Mouse (Mus musculus) heart, embryonic 15.5 days (tissue): Measurements from ENCODE around the gene Mea1. TPM values are rescaled to one million over a fixed set of nuclear protein-coding genes. Genes with fewer than 3 reads are reported as not detected.

Source experiments
- ATAC-seq: fragments of 200-750 bp; cut with Nextera tagmentation; replicated peaks from 2 replicates; pipeline ENCODE4 v1.8.0; 2017; ENCODE audit warnings: low read depth, moderate TSS enrichment; ENCODE audit not compliant: insufficient number of reproducible peaks, insufficient read depth, low FRiP score
- H3K27ac ChIP-seq: fragments of 300-500 bp; sonication (generic); 2 replicates; pipeline ENCODE4 v1.5.1; 2015; ENCODE audit warnings: mild to moderate bottlenecking, inconsistent platforms
- H3K27me3 ChIP-seq: fragments of 300-500 bp; sonication (generic); 2 replicates; pipeline ENCODE4 v1.6.1; 2015; ENCODE audit warnings: inconsistent platforms
- H3K36me3 ChIP-seq: fragments of 300-500 bp; sonication (generic); 2 replicates; pipeline ENCODE4 v1.6.1; 2015; ENCODE audit warnings: mild to moderate bottlenecking, inconsistent platforms
- H3K4me1 ChIP-seq: fragments of 300-500 bp; sonication (generic); replicated peaks from 2 replicates; pipeline ENCODE4 v1.6.1; 2015; ENCODE audit warnings: inconsistent platforms
- H3K4me2 ChIP-seq: fragments of 300-500 bp; sonication (generic); 2 replicates; pipeline ENCODE4 v1.6.1; 2015; ENCODE audit warnings: inconsistent platforms, mild to moderate bottlenecking, moderate library complexity
- H3K4me3 ChIP-seq: fragments of 300-500 bp; sonication (generic); 2 replicates; pipeline ENCODE4 v1.5.1; 2015; ENCODE audit warnings: mild to moderate bottlenecking, inconsistent platforms
- H3K9ac ChIP-seq: fragments of 300-500 bp; sonication (generic); 2 replicates; pipeline ENCODE4 v1.6.1; 2015; ENCODE audit warnings: mild to moderate bottlenecking, inconsistent platforms
- H3K9me3 ChIP-seq: fragments of 300-500 bp; sonication (generic); replicated peaks from 2 replicates; pipeline ENCODE4 v1.6.1; 2016; ENCODE audit warnings: inconsistent platforms
- WGBS: fragments of 180-500 bp; shearing (Covaris S2); methylation state at CpG from one replicate; pipeline ENCODE4 v1.1.7; 2015; ENCODE audit warnings: mixed read lengths; 5-methylcytosine and 5-hydroxymethylcytosine counted together
- polyA plus RNA-seq: library from polyadenylated mRNA; unstranded; fragments of >200 nt; fragmentation: Nextera tagmentation; extraction: Ambion mirVana; gene quantifications from 2 replicates; pipeline ENCODE4 v1.2.1, GENCODE M21; 2015

Mea1 gene
- polyA plus RNA-seq, 1 experiment from 2014 or later, result 105 TPM

- peak within 1 kb of the TSS; percentile 78 for H3K9ac ChIP-seq
- H3K4me3 ChIP-seq, result peak within 1 kb of the TSS; percentile 98
- H3K27ac ChIP-seq, result peak within 1 kb of the TSS; percentile 80
- peaks cover 16% of the 10 kb centered on the region for H3K4me1 ChIP-seq
- 7% methylated on average over 36 of the region's 36 CpGs for WGBS
- no peaks in the 10 kb centered on the region for H3K27me3 ChIP-seq
- ATAC-seq, result peak; percentile 90
- H3K4me2 ChIP-seq, result peak within 1 kb of the TSS; percentile 90
- no peaks in the 10 kb centered on the region for H3K9me3 ChIP-seq
- peaks cover 24% of the 10 kb centered on the region for H3K36me3 ChIP-seq
Observed at GRCm38 (mm10) chr17:46710959-46711597, 32.5 kb downstream of the Mea1 start, which contains the start of gene Pex6. Gene Pex6, plus strand, starts transcription at chr17:46711463.

DNA sequence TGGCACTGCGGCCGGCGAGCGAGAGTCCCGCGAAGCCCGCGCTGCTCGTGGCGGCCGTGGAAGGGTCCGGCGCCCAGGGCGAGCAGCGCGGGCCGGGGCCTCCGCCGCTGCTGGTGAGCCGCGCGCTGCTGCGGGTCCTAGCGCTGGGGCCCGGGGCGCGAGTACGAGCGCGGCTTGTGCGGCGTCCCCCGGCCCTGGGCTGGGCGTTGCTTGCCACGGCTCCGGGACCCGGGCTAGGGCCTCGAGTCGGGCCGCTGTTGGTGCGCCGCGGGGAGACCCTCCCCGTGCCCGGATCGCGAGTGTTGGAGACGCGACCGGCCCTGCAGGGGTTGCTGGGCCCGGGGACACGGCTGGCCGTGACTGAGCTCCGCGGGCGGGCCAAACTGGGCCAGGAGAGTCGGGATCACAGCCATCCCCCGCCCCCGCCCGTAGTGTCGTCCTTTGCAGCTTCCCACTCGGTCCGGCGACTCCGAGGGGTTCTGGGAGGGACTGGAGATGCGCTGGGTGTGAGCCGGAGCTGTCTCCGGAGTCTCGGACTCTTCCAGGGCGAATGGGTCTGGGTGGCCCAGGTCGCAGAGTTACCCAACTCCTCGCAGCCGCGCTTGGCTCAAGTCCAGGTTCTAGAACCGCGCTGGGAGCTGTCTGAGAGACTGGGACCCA, 33.1 kb downstream of the Mea1 start:
- WGBS, result 0% methylated on average over 65 of the region's 76 CpGs
- H3K36me3 ChIP-seq, result peaks cover 24% of the 10 kb centered on the region
- H3K4me2 ChIP-seq, result peak overlapping the region; percentile 90
- peak overlapping the region; percentile 80 for H3K27ac ChIP-seq
- H3K4me3 ChIP-seq, result peak overlapping the region; percentile 98
- ATAC-seq, result peak; percentile 69
- peak overlapping the region; percentile 78 for H3K9ac ChIP-seq
- no peaks in the 10 kb centered on the region for H3K9me3 ChIP-seq
- no peaks in the 10 kb centered on the region for H3K27me3 ChIP-seq
- peaks cover 16% of the 10 kb centered on the region for H3K4me1 ChIP-seq

- no peaks in the 10 kb centered on the region for H3K27me3 ChIP-seq
- H3K9me3 ChIP-seq, result no peaks in the 10 kb centered on the region
- 54% methylated on average over 7 of the region's 7 CpGs for WGBS
- peak overlapping the region; percentile 98 for H3K4me3 ChIP-seq
- H3K4me1 ChIP-seq, result peaks cover 16% of the 10 kb centered on the region
- peak overlapping the region; percentile 90 for H3K4me2 ChIP-seq
- no peak for ATAC-seq
- H3K27ac ChIP-seq, result peak overlapping the region; percentile 80
- H3K9ac ChIP-seq, result peak overlapping the region; percentile 78
- peaks cover 24% of the 10 kb centered on the region for H3K36me3 ChIP-seq
Observed at GRCm38 (mm10) chr17:46712442-46712841, 33.8 kb downstream of the Mea1 start.

DNA sequence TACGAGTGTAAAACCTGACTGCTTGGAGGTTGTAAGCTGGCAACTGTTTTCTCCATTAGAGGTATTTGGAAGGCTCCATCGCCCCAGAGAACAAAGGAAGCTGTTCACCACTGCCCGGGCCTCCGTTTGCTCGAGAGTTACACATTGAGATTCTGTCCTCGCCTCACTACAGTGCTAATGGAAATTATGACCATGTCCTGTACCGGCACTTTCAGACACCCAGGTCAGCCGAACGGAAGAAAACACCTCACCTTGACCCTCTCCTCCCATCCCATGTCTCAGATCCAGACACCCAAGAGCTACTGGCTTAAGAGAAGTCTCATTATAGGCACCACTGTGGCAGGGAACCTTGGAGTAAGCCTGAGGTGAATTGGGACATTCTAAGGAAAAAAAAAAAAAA, 35.3 kb downstream of the Mea1 start:
- peaks cover 24% of the 10 kb centered on the region for H3K36me3 ChIP-seq
- H3K9me3 ChIP-seq, result no peaks in the 10 kb centered on the region
- H3K9ac ChIP-seq, result 0 out of 2 replicates have a peak overlapping the region, but pooled peaks have one; percentile 25
- H3K4me2 ChIP-seq, result no peak overlapping the region
- no peak overlapping the region for H3K27ac ChIP-seq
- 83% methylated on average over 9 of the region's 9 CpGs for WGBS
- no peak for ATAC-seq
- H3K4me3 ChIP-seq, result no peak overlapping the region
- H3K4me1 ChIP-seq, result peaks cover 16% of the 10 kb centered on the region
- H3K27me3 ChIP-seq, result no peaks in the 10 kb centered on the region

GRCm38 (mm10) chr17:46714756-46715481, 36.3 kb downstream of the Mea1 start:
- no peak for ATAC-seq
- H3K9ac ChIP-seq, result no peak overlapping the region
- no peak overlapping the region for H3K4me3 ChIP-seq
- H3K4me2 ChIP-seq, result no peak overlapping the region
- peaks cover 16% of the 10 kb centered on the region for H3K4me1 ChIP-seq
- H3K27ac ChIP-seq, result no peak overlapping the region
- H3K9me3 ChIP-seq, result no peaks in the 10 kb centered on the region
- H3K36me3 ChIP-seq, result peaks cover 24% of the 10 kb centered on the region
- 90% methylated on average over 11 of the region's 11 CpGs for WGBS
- no peaks in the 10 kb centered on the region for H3K27me3 ChIP-seq

DNA sequence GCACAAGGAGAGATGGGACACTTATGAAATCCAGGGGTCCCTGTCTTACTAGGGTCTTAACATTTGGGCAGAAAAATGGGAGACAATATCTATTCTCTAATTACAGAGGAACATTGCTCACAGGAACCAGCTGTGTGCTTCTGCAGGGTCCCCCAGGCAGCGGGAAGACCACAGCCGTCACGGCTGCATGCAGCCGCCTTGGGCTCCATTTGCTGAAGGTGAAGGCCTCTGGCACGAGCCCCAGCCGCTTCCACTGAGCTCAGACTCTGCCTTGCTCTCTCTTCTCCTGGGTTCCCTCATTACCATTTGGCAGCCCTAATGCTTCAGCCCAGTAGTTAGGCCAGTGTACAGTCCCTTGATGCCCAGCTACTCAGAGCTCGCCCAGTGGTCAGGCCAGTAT, 42.5 kb downstream of the Mea1 start:
- Histone ChIP-seq H3K9me3 (no peaks in the 10 kb centered on the region), H3K4me2 (no peak overlapping the region), H3K27me3 (no peaks in the 10 kb centered on the region), H3K27ac (no peak overlapping the region), H3K4me3 (no peak overlapping the region), H3K9ac (no peak overlapping the region), H3K36me3 (no peaks in the 10 kb centered on the region; the same call in 1 of the 2 replicates), H3K4me1 (0 out of 2 replicates have a peak, but pooled peaks cover 4% of the 10 kb centered on the region)
- ATAC-seq, result no peak
- WGBS, result 86% methylated on average over 7 of the region's 7 CpGs

GRCm38 (mm10) chr17:46724477-46725084, 46.0 kb downstream of the Mea1 start:
- Histone ChIP-seq H3K9ac (no peak overlapping the region), H3K4me3 (no peak overlapping the region), H3K4me1 (peaks cover 16% of the 10 kb centered on the region), H3K27ac (no peak overlapping the region), H3K36me3 (no peaks in the 10 kb centered on the region; the same call in 1 of the 2 replicates), H3K4me2 (no peak overlapping the region), H3K9me3 (no peaks in the 10 kb centered on the region), H3K27me3 (peaks cover 17% of the 10 kb centered on the region)
- 78% methylated on average over 20 of the region's 20 CpGs for WGBS
- no peak for ATAC-seq

DNA sequence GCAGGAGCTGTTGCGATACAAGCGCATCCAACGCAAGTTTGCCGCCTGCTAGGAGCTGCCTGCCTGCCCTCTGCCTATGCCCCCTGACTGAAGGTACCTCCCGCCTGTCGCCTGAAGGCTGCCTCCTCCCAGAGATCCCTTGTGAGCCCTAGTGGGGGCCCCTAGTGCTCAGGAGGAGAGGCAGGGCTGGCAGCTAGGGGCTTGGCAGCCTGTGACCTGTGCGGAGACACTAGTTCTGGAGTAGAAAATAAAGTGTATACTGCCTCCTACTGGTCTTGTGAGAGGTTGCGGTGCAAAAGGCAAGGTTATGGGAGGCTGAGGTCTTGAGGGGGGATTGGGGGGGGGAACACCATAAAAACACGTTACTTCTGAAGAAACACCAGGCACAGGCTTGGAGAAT, 46.7 kb downstream of the Mea1 start:
- 49% methylated on average over 9 of the region's 9 CpGs for WGBS
- H3K27me3 ChIP-seq, result peaks cover 19% of the 10 kb centered on the region
- no peak for ATAC-seq
- 0 out of 2 replicates have a peak overlapping the region, but pooled peaks have one; percentile 25 for H3K9ac ChIP-seq
- no peak overlapping the region for H3K27ac ChIP-seq
- H3K4me1 ChIP-seq, result peaks cover 16% of the 10 kb centered on the region
- H3K9me3 ChIP-seq, result no peaks in the 10 kb centered on the region
- H3K4me3 ChIP-seq, result no peak overlapping the region
- no peak overlapping the region for H3K4me2 ChIP-seq
- H3K36me3 ChIP-seq, result no peaks in the 10 kb centered on the region; the same call in 1 of the 2 replicates

GRCm38 (mm10) chr17:46725731-46726645, 47.4 kb downstream of the Mea1 start:
- Histone ChIP-seq H3K27me3 (peaks cover 19% of the 10 kb centered on the region), H3K27ac (no peak overlapping the region), H3K9ac (no peak overlapping the region), H3K36me3 (no peaks in the 10 kb centered on the region; the same call in 1 of the 2 replicates), H3K9me3 (no peaks in the 10 kb centered on the region), H3K4me3 (no peak overlapping the region), H3K4me1 (peaks cover 16% of the 10 kb centered on the region), H3K4me2 (no peak overlapping the region)
- no peak for ATAC-seq
- WGBS, result 83% methylated on average over 26 of the region's 26 CpGs

DNA sequence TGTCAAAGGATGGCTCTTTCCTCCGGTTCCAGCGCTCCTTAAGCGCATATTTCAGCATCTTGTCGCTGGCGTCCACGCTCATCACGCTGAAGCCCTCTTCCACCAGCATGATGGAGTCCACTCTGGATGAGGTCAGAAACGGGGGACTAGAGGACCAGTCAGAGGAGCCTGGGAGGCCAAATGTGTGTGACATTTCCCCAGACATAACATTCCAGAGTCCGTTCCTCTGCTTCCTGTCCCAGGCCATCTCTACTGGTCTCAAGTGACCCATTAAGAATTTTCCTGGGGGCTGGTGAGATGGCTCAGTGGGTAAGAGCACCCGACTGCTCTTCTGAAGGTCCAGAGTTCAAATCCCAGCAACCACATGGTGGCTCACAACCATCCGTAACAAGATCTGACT, 48.7 kb downstream of the Mea1 start:
- no peak overlapping the region; the same call in 1 of the 2 replicates for H3K4me3 ChIP-seq
- no peak overlapping the region for H3K27ac ChIP-seq
- H3K36me3 ChIP-seq, result no peaks in the 10 kb centered on the region; the same call in 1 of the 2 replicates
- ATAC-seq, result no peak
- H3K27me3 ChIP-seq, result peaks cover 19% of the 10 kb centered on the region
- no peak overlapping the region for H3K4me2 ChIP-seq
- no peak overlapping the region for H3K9ac ChIP-seq
- H3K9me3 ChIP-seq, result no peaks in the 10 kb centered on the region
- peaks cover 16% of the 10 kb centered on the region for H3K4me1 ChIP-seq
- WGBS, result 89% methylated on average over 11 of the region's 11 CpGs
